Mouse (Mus musculus) ES-E14 (cell line): ENCODE data around the gene Hoxc5. TPM values are rescaled to one million over a fixed set of nuclear protein-coding genes. Genes with fewer than 3 reads are reported as not detected.

Experiments
- DNase-seq: peaks from one replicate; pipeline ENCODE4 v3.0.0-alpha.2; 2013; ENCODE audit warnings: low read depth, low spot score
- H3K27ac ChIP-seq: 2 replicates; pipeline ENCODE4 v1.5.1; 2012; ENCODE audit warnings: low read depth, mild to moderate bottlenecking, low read length, moderate library complexity, mixed read lengths; ENCODE audit not compliant: poor library complexity, insufficient read depth, severe bottlenecking
- H3K36me3 ChIP-seq: 2 replicates; pipeline ENCODE4 v1.6.1; 2012; ENCODE audit warnings: mild to moderate bottlenecking, low read length, moderate library complexity, mixed read lengths; ENCODE audit not compliant: control insufficient read depth, poor library complexity, insufficient read depth, severe bottlenecking
- H3K4me1 ChIP-seq, 2 experiments: fragments of 150-350 bp in 1 of 2; sonication (generic) in 1 of 2; 2 replicates each; pipeline ENCODE4 v1.6.1; 2012; ENCODE audit warnings: low read length in 2 of 2, mild to moderate bottlenecking in 1 of 2, mixed read lengths in 1 of 2; ENCODE audit not compliant: control insufficient read depth in 2 of 2, insufficient read depth in 2 of 2, poor library complexity in 1 of 2
- H3K4me3 ChIP-seq, 2 experiments: fragments of 150-350 bp in 1 of 2; sonication (generic) in 1 of 2; 2 replicates each; pipeline ENCODE4 v1.5.1; 2012; ENCODE audit warnings: low read length in 2 of 2, low read depth in 1 of 2, mild to moderate bottlenecking in 1 of 2, mixed read lengths in 1 of 2; ENCODE audit not compliant: insufficient read depth in 1 of 2, poor library complexity in 1 of 2, severe bottlenecking in 1 of 2
- H3K9ac ChIP-seq: 2 replicates; pipeline ENCODE4 v1.6.1; 2012; ENCODE audit warnings: low read depth, mild to moderate bottlenecking, low read length, mixed read lengths; ENCODE audit not compliant: poor library complexity, insufficient read depth, severe bottlenecking
- H3K9me3 ChIP-seq: fragments of 150-350 bp; sonication (generic); 2 replicates; pipeline ENCODE4 v1.6.1; 2012; ENCODE audit warnings: low read depth, mild to moderate bottlenecking, low read length; ENCODE audit not compliant: control insufficient read depth, insufficient read depth
- CHD2 ChIP-seq: IDR thresholded peaks from 2 replicates; pipeline ENCODE4 v1.6.1; 2014; ENCODE audit warnings: mild to moderate bottlenecking, low read depth, low read length, inconsistent platforms
- HCFC1 ChIP-seq: IDR thresholded peaks from 2 replicates; pipeline ENCODE4 v1.6.1; 2012; ENCODE audit warnings: low read length, inconsistent platforms, borderline replicate concordance; ENCODE audit not compliant: insufficient read depth
- MAFK ChIP-seq: IDR thresholded peaks from 2 replicates; pipeline ENCODE4 v1.6.1; 2014; ENCODE audit warnings: mild to moderate bottlenecking, low read depth, low read length, inconsistent platforms; ENCODE audit not compliant: insufficient read depth
- ZC3H11A ChIP-seq: IDR thresholded peaks from 2 replicates; pipeline ENCODE4 v1.6.1; 2012; ENCODE audit warnings: low read depth, mild to moderate bottlenecking, inconsistent platforms, low read length, borderline replicate concordance
- ZNF384 ChIP-seq: IDR thresholded peaks from 2 replicates; pipeline ENCODE4 v1.6.1; 2012; ENCODE audit warnings: low read depth, low read length, inconsistent platforms
- in situ Hi-C, 2 experiments: fragments of 600-800 bp; cut with MboI; formaldehyde crosslinking; loops; one replicate each; pipeline ENCODE4 v1.15.1; 2025; ENCODE audit warnings: low sequenced_read_pairs in 2 of 2, inconsistent platforms in 1 of 2; ENCODE audit not compliant: unreplicated experiment in 2 of 2
- total RNA-seq: library from RNA; depleted of rRNA; stranded (reverse); fragments of 300-350 nt; gene quantifications from 2 replicates; pipeline ENCODE4 v1.2.3, GENCODE M21; 2012

The Hoxc5 gene
- total RNA-seq, 1 experiment, result 0.22 TPM

DNA sequence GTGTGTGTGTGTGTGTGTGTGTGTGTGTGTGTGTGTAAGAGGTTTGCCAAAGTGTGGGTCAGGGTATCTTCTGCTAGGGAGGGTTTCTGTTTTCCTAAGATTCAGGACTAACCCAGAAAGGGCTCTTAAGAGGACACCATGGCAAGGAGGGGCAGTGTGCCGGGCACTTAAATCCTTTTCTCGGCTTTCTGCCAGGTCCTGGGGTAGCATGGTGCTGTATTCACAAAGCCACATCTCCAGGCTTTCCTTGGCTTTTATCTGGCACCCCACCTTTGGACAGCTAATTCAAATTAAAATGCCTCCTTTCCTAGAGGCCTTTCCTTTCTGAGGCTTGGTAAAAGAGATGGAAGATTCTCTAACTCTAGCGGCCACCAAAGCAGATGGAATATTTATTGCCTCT is 72.4 kb downstream of the Hoxc5 start:
- H3K4me3 ChIP-seq, result no peak overlapping the region
- DNase-seq, result no peak
- TF ChIP-seq MAFK (no peak), ZC3H11A (no peak), CHD2 (no peak), ZNF384 (no peak), HCFC1 (no peak)
- H3K9ac ChIP-seq, result no peak overlapping the region
- no peaks in the 10 kb centered on the region for H3K9me3 ChIP-seq
- peaks cover 0 to 2% of the 10 kb centered on the region in 2 experiments; a peak in 2 of 4 replicates for H3K4me1 ChIP-seq
- H3K36me3 ChIP-seq, result no peaks in the 10 kb centered on the region
- no peak overlapping the region for H3K27ac ChIP-seq
- in situ Hi-C loops, result no loop called here

DNA sequence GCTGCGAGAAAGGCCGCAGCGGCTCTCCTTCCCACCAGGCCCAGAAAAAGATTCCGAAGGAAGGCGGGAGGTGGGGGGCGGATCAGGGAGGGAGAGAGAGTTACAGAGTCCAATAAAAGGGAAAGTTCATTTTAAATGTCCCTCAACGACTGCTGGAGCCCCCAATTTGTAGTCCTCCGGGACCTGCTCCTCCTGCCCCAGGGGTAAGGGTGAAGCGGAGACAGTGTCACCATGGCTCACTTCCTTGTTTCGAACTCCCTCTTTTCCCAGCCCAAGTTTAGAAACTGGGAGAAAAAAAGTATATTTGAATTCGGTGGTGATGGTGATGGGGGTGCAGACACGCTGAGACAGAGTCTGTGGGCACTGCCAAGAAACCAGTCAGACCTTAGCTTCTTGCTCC is 73.4 kb downstream of the Hoxc5 start:
- H3K4me1 ChIP-seq, result peaks cover 0 to 2% of the 10 kb centered on the region in 2 experiments; a peak in 2 of 4 replicates
- TF ChIP-seq ZC3H11A, result no peak
- no peaks in the 10 kb centered on the region for H3K36me3 ChIP-seq
- peak overlapping the region in 1 of 2 experiments; percentile 17; a peak in 1 of 4 replicates for H3K4me3 ChIP-seq
- no peak overlapping the region for H3K9ac ChIP-seq
- H3K9me3 ChIP-seq, result no peaks in the 10 kb centered on the region
- H3K27ac ChIP-seq, result no peak overlapping the region
- DNase-seq, result no peak
- in situ Hi-C loops, result no loop called here

DNA sequence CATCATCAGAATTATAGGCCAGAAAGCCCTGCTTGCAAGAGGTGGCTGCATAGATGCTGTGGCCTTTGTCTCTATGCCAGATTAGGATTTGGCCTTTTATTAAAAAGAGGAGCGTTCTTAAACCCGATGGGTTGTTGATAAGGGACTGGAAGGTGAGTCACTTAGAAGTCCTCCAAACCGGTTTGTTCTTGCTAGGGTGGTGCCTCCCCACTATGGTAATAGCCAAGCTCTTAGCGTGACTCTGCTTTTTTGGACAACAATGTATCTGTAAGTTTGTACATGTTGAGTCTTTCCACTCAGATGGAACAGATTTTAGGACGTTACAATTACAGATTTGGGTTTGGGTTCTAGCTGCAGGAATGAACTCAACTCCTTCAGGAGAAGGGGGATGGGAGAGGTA is 74.4 kb downstream of the Hoxc5 start:
- Histone ChIP-seq H3K27ac (no peak overlapping the region), H3K36me3 (no peaks in the 10 kb centered on the region), H3K9ac (no peak overlapping the region), H3K4me3 (no peak overlapping the region), H3K9me3 (no peaks in the 10 kb centered on the region), H3K4me1 (peaks cover 0 to 2% of the 10 kb centered on the region in 2 experiments; a peak in 2 of 4 replicates)
- in situ Hi-C loops, result no loop called here
- no peak for DNase-seq
- TF ChIP-seq MAFK (peak; percentile 71), ZNF384 (no peak)

DNA sequence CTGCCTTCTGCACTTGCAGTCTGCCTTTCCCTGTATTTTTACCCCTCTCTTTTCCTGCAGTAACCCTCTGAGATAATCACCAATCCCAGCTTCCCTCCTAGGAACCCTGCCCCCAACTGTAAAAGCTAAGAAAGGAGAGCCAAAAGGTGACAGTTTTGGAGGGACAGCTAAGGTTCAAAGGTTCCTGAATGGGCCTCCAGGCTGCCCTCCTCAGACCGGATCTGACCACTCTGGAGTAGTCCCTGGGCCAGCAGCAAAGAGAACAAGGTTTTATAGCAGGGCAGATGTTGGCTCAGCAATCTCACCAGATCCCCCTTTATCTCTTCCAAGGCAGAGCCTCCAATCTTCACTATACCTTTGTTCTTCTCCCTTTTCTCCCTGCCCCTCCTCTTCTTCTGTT is 75.0 kb downstream of the Hoxc5 start:
- no peak overlapping the region for H3K4me3 ChIP-seq
- TF ChIP-seq ZC3H11A, result no peak
- TF ChIP-seq MAFK, result no peak
- TF ChIP-seq HCFC1, result no peak
- TF ChIP-seq CHD2, result no peak
- TF ChIP-seq ZNF384, result no peak
- H3K27ac ChIP-seq, result no peak overlapping the region
- peaks cover 0 to 2% of the 10 kb centered on the region in 2 experiments; a peak in 2 of 4 replicates for H3K4me1 ChIP-seq
- no peaks in the 10 kb centered on the region for H3K36me3 ChIP-seq
- in situ Hi-C loops, result no loop called here
- no peak overlapping the region for H3K9ac ChIP-seq
- DNase-seq, result no peak
- H3K9me3 ChIP-seq, result no peaks in the 10 kb centered on the region

DNA sequence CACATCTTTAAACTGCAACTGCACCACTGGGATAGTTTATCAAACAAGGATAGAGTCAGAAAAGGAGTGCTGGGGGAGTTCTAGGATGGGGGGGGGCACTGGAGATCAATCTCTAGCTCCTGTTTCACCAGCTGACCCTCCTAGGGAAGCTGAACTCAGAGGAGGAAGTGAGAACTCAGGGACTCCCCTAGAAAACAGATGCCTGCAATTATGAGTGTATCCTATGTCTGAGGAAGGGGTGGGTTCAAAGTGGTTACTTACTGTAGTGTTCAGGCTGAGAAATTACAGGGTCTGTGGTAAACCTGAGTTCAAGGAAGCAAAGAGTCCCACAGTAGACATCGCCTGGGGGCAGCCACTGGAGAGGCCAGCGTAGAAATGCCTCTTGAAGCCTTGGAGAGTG is 84.4 kb downstream of the Hoxc5 start:
- no peak overlapping the region for H3K9ac ChIP-seq
- in situ Hi-C loops, result no loop called here
- TF ChIP-seq HCFC1 (no peak), MAFK (no peak), CHD2 (no peak), ZNF384 (no peak), ZC3H11A (no peak)
- no peaks in the 10 kb centered on the region for H3K4me1 ChIP-seq
- H3K27ac ChIP-seq, result no peak overlapping the region
- H3K9me3 ChIP-seq, result no peaks in the 10 kb centered on the region
- H3K36me3 ChIP-seq, result no peaks in the 10 kb centered on the region
- H3K4me3 ChIP-seq, result no peak overlapping the region
- DNase-seq, result no peak
